Mouse (Mus musculus): ENCODE measurements at regions not wholly inside any gene's neighbourhood (a gene's known extent, or its start where the extent isn't known, plus 50 kb on each side); places are given as distances from the start of the nearest gene placed in this dataset.
"Not testable (repeated sequence)": the region's sequence is repeated elsewhere in the genome, so short reads cannot be mapped to it uniquely, and the experiment has no call there.

GRCm38 (mm10) chr17:63704991-63705390 lies 157.9 kb upstream of the Fer start:
- DNase-seq: no peak

GRCm38 (mm10) chr17:63712937-63713336 lies 149.9 kb upstream of the Fer start:
- DNase-seq: no peak

GRCm38 (mm10) chr17:63715687-63716086 lies 147.2 kb upstream of the Fer start:
- no peak for DNase-seq

GRCm38 (mm10) chr17:63716161-63716560 lies 146.7 kb upstream of the Fer start:
- DNase-seq: no peak

- DNase-seq: no peak
These were observed 145.7 kb upstream of the Fer start for GRCm38 (mm10) chr17:63717051-63717578.

GRCm38 (mm10) chr17:63718972-63719715 lies 143.7 kb upstream of the Fer start:
- DNase-seq: no peak

- DNase-seq: no peak
These were observed 143.1 kb upstream of the Fer start for GRCm38 (mm10) chr17:63719771-63720170.

- DNase-seq: peak; percentile 7
These were observed 142.0 kb upstream of the Fer start for GRCm38 (mm10) chr17:63720883-63721282.

- no peak for DNase-seq
These were observed 140.3 kb upstream of the Fer start for GRCm38 (mm10) chr17:63722434-63723004.

- DNase-seq: no peak
These were observed 124.7 kb upstream of the Fer start for GRCm38 (mm10) chr17:63738206-63738605.

- DNase-seq: no peak
These were observed 123.2 kb upstream of the Fer start for GRCm38 (mm10) chr17:63739710-63740109.

- DNase-seq: not testable (repeated sequence)
These were observed 113.6 kb upstream of the Fer start for GRCm38 (mm10) chr17:63749257-63749656.

GRCm38 (mm10) chr17:63754399-63754798 lies 108.5 kb upstream of the Fer start:
- DNase-seq: no peak

GRCm38 (mm10) chr17:63757896-63758695 lies 104.8 kb upstream of the Fer start:
- no peak for DNase-seq

- no peak for DNase-seq
These were observed 104.0 kb upstream of the Fer start for GRCm38 (mm10) chr17:63758817-63759404.

GRCm38 (mm10) chr17:63761058-63761457 lies 101.8 kb upstream of the Fer start:
- DNase-seq: no peak

- no peak for DNase-seq
These were observed 91.8 kb upstream of the Fer start for GRCm38 (mm10) chr17:63771111-63771510.

- DNase-seq: no peak
These were observed 78.3 kb upstream of the Fer start for GRCm38 (mm10) chr17:63784381-63785116.

- no peak for DNase-seq
These were observed 76.4 kb upstream of the Fer start for GRCm38 (mm10) chr17:63786444-63786843.

GRCm38 (mm10) chr17:63794352-63794751 lies 68.5 kb upstream of the Fer start:
- DNase-seq: no peak

- DNase-seq: no peak
These were observed 64.5 kb upstream of the Fer start for GRCm38 (mm10) chr17:63798381-63798780.

Data from adrenal gland, postnatal 25 days (tissue).